Mouse (Mus musculus) lung, adult 2 months (tissue): ENCODE data around the gene Prkce.

Experiments used
- CTCF ChIP-seq: fragments of 200-500 bp; IDR thresholded peaks from 2 replicates; pipeline ENCODE4 v1.5.1; 2011; ENCODE audit warnings: mild to moderate bottlenecking, low read length, control low read depth; ENCODE audit not compliant: insufficient read depth
- POLR2A ChIP-seq: fragments of 200-500 bp; IDR thresholded peaks from 2 replicates; pipeline ENCODE4 v1.6.1; 2011; ENCODE audit warnings: low read depth, mild to moderate bottlenecking, control low read depth, low read length, borderline replicate concordance; ENCODE audit errors: extremely low read depth

- TF ChIP-seq CTCF: no peak
- TF ChIP-seq POLR2A: no peak
Observed at GRCm38 (mm10) chr17:86422023-86422422, 254.4 kb downstream of the Prkce start.
